Mouse (Mus musculus) layer of hippocampus, adult 9-10 months (tissue): Measurements from ENCODE around the gene Kcnt1.

Experiments
- DNase-seq: peaks from one replicate; pipeline ENCODE4 v3.0.0; 2022; ENCODE audit warnings: low spot score

Kcnt1 gene

DNA sequence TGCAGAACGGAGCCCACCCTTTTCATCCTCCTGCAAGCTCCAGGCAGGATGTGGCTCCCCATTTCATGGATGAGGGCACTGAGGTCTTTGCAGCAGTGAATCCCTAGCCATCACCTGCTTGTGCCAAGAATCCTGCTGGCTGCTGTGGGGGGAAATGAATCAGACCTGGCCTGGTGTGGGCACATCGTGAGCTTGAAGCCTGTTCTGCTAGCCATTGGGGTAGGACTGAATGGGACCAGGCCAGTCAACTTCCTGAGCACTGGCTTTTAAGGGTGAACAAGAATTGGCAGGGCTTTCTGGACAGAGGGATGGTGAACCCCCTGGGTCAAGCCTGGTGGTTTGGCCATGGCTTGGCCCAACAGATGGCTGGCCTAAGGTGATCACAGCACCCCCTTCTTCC lies 15.0 kb downstream of the Kcnt1 start:
- no peak for DNase-seq

DNA sequence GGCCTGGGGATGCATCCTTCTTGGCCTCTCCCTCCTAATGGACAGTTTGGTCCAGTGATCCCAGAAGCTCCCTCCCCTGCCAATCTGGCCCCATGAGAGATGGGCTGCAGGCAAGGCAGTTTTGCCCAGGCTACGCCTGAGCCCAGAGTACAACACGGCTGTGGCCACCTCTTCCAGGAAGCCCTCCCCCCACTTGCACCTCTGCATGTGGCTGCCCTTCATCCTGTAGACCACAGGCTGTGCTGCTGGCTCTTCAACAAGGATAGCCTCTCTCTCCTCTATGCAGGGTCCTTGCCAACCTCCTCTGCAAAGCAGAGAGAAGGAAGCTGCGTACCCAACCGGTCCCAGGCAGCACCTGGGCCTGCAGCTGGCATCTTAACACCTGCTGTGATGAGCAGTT lies 15.5 kb downstream of the Kcnt1 start:
- DNase-seq = no peak

GRCm38 (mm10) chr2:25882276-25882675 lies 18.7 kb downstream of the Kcnt1 start:
- DNase-seq = no peak

- DNase-seq = no peak
These were observed 21.2 kb downstream of the Kcnt1 start for GRCm38 (mm10) chr2:25884756-25885155.

GRCm38 (mm10) chr2:25887226-25887625 lies 23.7 kb downstream of the Kcnt1 start:
- DNase-seq = no peak

DNA sequence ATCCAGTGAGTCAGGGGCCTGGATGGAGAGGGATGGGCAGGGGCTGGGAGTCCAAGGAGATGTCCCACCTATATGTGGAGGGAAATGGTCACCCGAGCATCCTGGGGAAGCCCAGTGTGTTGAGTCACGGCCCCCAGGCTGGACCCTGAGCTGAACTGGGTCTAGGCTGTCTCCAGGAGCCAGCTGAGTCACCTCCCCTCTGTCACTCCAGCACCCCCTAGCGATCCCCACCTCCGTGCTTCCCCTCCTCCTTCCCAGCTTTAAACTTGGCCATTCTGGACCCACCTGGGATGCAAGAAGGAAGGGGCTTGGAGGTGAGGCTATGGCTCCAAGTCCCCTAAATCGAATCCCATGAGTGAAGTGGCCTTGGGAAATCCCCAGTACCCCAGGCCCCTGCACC lies 24.6 kb downstream of the Kcnt1 start:
- no peak for DNase-seq

DNA sequence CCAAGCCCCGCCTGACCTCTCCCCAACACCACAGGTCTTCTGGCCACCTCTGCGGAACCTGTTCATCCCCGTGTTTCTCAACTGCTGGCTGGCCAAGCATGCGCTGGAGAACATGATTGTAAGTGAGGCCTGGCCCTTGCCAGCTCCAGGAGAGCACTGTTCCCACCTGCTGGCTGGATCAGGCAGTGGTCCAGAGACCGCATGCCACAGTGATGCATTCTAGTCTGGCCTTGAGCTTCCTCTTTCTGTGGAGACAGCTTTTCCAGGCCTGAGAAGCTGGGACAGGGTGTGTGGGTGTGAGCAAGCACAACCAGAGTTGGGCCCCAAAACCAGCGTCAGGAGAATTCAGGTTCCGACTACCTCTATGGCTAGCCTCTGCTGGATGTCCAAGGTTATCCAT lies 28.9 kb downstream of the Kcnt1 start:
- DNase-seq = no peak

DNA sequence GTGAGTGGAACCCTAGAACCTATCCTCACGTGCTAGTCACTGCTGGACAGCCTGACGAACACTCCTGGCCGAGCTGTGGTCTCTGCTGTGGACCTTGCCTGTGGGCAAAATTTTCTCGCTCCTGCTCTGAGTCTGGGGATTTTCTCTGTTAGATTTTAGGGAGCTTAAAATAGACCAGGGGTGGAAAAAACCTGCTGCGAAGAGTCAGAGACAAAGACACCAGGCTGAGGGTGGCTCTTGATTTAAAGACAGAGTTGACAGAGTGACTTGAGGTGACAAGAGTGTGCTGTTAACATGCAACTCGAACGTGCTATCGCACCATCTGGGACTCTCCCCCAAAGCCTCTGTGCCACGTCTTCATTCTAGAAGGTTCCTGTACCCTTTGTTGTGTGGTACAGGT lies 35.4 kb downstream of the Kcnt1 start:
- DNase-seq = no peak

DNA sequence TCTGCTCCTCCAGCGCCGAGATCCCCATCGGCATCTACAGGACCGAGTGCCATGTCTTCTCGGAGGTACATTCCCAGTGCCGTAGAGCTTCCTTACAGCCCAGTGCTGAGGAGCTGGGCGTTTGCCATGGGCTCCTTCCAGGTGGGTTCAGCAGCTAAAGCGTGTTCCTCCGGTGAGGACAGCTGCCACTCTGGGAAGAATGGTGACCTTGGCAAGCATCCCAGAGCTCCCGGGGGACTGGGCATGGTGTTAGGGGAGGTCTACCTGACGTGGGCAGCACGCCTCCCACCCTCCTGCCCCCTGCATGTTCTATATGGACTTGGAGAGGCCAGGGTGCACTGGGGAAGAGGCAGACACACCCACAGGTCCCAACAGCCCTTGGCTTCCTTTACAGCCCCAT lies 46.3 kb downstream of the Kcnt1 start:
- DNase-seq = no peak

GRCm38 (mm10) chr2:25913247-25913646 lies 49.7 kb downstream of the Kcnt1 start:
- peak; percentile 30 for DNase-seq

- DNase-seq = no peak
These were observed 50.7 kb downstream of the Kcnt1 start for GRCm38 (mm10) chr2:25914201-25914600.

DNA sequence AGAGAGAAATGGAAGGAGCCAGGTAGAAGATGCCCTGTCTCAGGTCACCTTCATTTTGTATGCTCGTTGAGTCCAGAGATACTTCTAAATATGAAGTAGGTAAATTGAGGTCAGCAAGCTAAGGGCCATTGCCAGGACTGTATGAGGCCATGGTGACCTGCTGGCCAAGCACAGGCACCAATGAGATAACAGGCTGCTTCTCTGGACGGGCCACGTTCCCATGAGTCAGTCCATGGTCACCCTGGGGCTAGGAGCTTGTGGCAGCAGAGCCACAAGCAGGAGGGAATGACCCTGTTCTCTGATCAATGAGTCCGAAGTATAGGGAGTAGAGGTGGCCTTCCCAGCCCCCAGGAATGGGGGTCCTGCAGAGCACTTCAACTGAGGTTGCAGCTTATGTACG lies 51.3 kb downstream of the Kcnt1 start:
- no peak for DNase-seq

- DNase-seq = no peak
These were observed 54.9 kb downstream of the Kcnt1 start for GRCm38 (mm10) chr2:25918408-25918807.

DNA sequence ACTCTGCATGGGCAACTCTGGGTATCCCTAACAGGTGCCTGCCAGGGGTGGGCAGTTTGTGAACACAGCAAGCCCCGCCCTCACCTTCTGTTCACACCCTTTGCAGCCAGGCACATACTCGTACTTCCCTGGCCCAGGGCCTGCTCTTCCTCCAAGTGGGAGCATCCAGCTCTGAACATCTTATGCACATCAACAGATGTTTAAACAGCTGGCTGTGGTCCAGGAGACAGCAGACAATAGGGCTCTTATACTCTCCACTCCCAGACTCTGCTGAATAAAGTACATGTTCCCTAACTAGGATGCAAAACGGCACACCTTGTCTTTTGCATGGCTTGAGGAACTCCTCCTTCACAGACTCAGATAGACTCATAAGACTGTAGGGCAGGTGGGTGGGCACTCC lies 56.4 kb downstream of the Kcnt1 start:
- no peak for DNase-seq

GRCm38 (mm10) chr2:25923799-25924198 lies 60.3 kb downstream of the Kcnt1 start:
- DNase-seq = no peak

- no peak for DNase-seq
These were observed 61.4 kb downstream of the Kcnt1 start for GRCm38 (mm10) chr2:25924934-25925333.

- DNase-seq = no peak
These were observed 64.3 kb downstream of the Kcnt1 start for GRCm38 (mm10) chr2:25927821-25928220.

DNA sequence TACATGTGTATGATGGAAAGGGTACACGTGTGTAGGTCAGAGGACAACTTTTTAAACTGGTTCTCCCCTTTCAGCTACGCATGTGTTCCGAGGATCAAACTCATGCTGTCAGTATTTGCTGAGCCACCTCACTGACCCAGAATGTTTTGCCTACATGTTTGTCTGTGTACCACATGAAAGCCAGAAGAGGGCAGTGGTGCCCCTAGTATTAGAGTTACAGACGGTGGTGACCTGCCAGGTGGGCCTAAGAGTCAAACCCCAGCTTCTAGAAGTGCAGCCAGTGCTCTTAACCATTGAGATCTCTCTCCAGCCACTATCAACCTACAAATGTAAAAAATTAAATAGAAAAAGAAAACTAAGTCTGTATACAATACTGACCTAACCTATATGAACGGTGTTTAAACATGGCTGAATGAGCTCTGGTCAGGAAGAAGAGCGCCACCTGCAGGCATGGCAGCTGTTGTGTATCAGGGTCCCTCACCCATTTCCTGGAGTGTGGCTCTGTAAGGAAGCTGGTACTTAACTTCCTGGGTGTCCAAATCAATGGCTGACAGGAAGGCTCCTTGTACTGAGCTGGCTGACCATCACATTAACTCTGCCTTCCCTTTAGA lies 67.8 kb downstream of the Kcnt1 start:
- no peak for DNase-seq

DNA sequence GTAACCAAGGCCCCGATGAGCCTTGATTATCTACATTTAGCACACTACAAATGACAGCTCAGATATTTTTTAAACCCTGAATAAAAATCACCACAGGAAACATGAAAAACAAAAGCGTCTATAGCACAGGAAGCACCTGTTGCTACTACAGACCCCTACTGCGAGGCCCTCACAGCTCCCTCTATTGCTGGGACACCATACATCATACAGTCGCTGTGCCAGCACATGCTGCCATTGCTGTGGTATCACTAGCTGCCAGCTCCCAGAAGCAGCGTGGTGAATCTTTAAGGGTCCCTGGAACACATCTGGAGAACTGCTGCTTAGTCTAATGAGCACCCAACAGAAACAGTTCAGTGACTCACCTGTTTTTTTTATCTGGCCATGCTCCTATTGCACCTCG lies 77.0 kb downstream of the Kcnt1 start:
- DNase-seq = no peak

GRCm38 (mm10) chr2:25943822-25944221 lies 80.3 kb downstream of the Kcnt1 start:
- no peak for DNase-seq

DNA sequence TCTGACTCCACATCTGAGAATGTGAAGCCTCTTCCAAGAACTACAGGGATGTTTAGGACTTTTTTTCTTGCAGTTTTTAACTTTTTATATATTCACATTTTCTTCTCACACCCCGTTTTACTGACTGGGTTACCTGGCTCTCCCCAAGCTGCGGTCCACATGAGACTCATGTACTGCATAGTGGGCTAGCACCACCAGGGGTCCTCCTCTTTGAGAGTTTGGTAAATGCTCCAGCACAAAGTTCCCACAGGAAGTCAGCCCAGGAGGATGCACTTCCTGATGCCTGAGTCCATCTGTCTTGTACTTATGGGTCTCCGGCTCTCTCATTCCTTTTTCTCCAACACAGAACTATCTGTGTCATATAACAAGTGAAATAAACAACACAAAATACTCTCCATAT lies 84.4 kb downstream of the Kcnt1 start:
- no peak for DNase-seq

- no peak for DNase-seq
These were observed 85.8 kb downstream of the Kcnt1 start for GRCm38 (mm10) chr2:25949291-25949690.
